Mouse (Mus musculus): ENCODE data around the gene Tuba4a.
"Not testable (repeated sequence)": the region's sequence is repeated elsewhere in the genome, so short reads cannot be mapped to it uniquely, and the experiment has no call there.

The Tuba4a gene

GRCm38 (mm10) chr1:75234606-75235005, 14.9 kb upstream of the Tuba4a start:
- DNase-seq = peak; percentile 97

- DNase-seq = not testable (repeated sequence)
These were observed 12.8 kb upstream of the Tuba4a start for GRCm38 (mm10) chr1:75232489-75232888.

GRCm38 (mm10) chr1:75231664-75232152, 12.0 kb upstream of the Tuba4a start, which contains the start of gene A630095N17Rik:
TSS of gene A630095N17Rik (minus strand) at chr1:75232102.
- no peak for DNase-seq

GRCm38 (mm10) chr1:75231224-75231623, 11.6 kb upstream of the Tuba4a start:
- DNase-seq = no peak

GRCm38 (mm10) chr1:75230335-75230994, 10.8 kb upstream of the Tuba4a start:
- no peak for DNase-seq

GRCm38 (mm10) chr1:75229158-75229557, 9.5 kb upstream of the Tuba4a start:
- DNase-seq = no peak

- no peak for DNase-seq
These were observed 8.0 kb upstream of the Tuba4a start for GRCm38 (mm10) chr1:75227653-75228052.

- no peak for DNase-seq
These were observed 6.5 kb upstream of the Tuba4a start for GRCm38 (mm10) chr1:75226138-75226537.

GRCm38 (mm10) chr1:75225473-75225872, 5.8 kb upstream of the Tuba4a start:
- DNase-seq = no peak

GRCm38 (mm10) chr1:75223532-75223931, 3.9 kb upstream of the Tuba4a start:
- DNase-seq = no peak

- no peak for DNase-seq
These were observed 3.3 kb upstream of the Tuba4a start for GRCm38 (mm10) chr1:75222926-75223325.

GRCm38 (mm10) chr1:75221538-75221937, 1.9 kb upstream of the Tuba4a start:
- DNase-seq = no peak

GRCm38 (mm10) chr1:75219078-75219477, 587 bp downstream of the Tuba4a start:
- peak; percentile 99 for DNase-seq

- peak; percentile 98 for DNase-seq
These were observed 1.3 kb downstream of the Tuba4a start for GRCm38 (mm10) chr1:75218227-75219001.

GRCm38 (mm10) chr1:75217893-75218226, 1.8 kb downstream of the Tuba4a start:
- DNase-seq = no peak

- DNase-seq = peak; percentile 98
These were observed 2.7 kb downstream of the Tuba4a start for GRCm38 (mm10) chr1:75216797-75217585.

- DNase-seq = peak; percentile 92
These were observed 3.9 kb downstream of the Tuba4a start for GRCm38 (mm10) chr1:75215785-75216184.

GRCm38 (mm10) chr1:75214886-75215285, 4.8 kb downstream of the Tuba4a start:
- peak; percentile 96 for DNase-seq

- peak; percentile 93 for DNase-seq
These were observed 5.2 kb downstream of the Tuba4a start for GRCm38 (mm10) chr1:75214442-75214841.

GRCm38 (mm10) chr1:75213096-75213495, 6.6 kb downstream of the Tuba4a start:
- peak; percentile 91 for DNase-seq

GRCm38 (mm10) chr1:75212542-75212941, 7.1 kb downstream of the Tuba4a start:
- DNase-seq = no peak

GRCm38 (mm10) chr1:75211141-75211708, 8.4 kb downstream of the Tuba4a start:
- DNase-seq = no peak
